Mouse (Mus musculus): ENCODE measurements around the gene Gins2. TPM values are rescaled to one million over a fixed set of nuclear protein-coding genes. Genes with fewer than 3 reads are reported as not detected.

Gene Gins2
- total and polyA plus RNA-seq, 2 experiments from 2014 or later = 5.3 to 9.6 TPM

DNA sequence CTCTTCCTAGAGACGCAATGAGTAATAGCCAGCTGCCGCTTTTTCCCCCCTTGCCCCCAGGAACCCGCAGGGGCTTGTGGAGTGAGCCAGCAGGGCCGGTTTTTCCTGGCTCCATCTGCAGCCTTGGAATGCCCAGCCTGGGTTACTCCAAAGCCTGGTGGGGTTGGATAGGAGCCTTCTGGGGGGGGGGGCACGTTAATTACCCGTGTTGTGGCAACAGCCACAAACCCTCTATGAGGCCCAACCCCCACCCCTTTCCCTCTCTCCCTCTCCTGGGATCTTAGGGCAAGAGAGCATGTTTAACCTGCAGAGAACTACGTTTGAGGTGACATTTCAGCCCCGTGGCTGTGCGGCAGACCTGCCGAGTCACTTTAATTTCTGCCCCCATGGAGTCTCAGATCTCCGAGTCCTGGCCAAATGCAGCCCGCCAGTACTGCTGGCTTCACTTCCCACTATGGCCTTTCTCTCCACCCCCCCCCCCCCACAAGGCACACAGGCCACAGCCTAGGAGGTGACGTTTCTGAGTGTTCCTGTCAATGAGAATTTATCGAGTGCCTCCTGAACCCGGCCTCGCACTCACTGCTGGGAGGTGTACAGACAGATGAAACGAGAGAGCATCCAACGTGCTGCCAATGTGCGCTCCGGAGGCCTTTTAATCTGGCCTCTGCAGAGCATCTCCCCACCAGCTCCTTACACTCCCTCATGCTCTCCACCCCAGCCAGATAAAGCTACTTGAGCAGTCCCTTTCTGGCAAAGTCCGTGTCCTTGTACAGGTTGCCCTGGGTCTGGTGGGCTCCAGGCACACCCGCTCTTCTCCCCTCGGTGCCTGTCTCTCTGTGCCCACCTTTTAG lies 49.1 kb downstream of the Gins2 start:
- DNase-seq = no peak
- H3K27ac ChIP-seq (ENCODE audit: low read depth, low read length) = peak overlapping the region; percentile 98
- peak overlapping the region; percentile 98 for H3K4me2 ChIP-seq (ENCODE audit: low read depth)
- WGBS = 27% methylated on average over 23 of the region's 23 CpGs
- no peak overlapping the region for H3K4me3 ChIP-seq (ENCODE audit: low read depth, low read length)
- ATAC-seq = no peak
- peak overlapping the region; percentile 76 for H3K9ac ChIP-seq
- H3K4me1 ChIP-seq (ENCODE audit: insufficient read depth) = peaks cover 24% of the 10 kb centered on the region
- no peaks in the 10 kb centered on the region for H3K9me3 ChIP-seq (ENCODE audit: low read length)
- H3K27me3 ChIP-seq (ENCODE audit: insufficient read depth, low read length) = no peaks in the 10 kb centered on the region
- H3K36me3 ChIP-seq (ENCODE audit: insufficient read depth) = no peaks in the 10 kb centered on the region
- no peak for TF ChIP-seq CTCF (IDR thresholded peaks at IDR 0.05; ENCODE audit: low read depth)

DNA sequence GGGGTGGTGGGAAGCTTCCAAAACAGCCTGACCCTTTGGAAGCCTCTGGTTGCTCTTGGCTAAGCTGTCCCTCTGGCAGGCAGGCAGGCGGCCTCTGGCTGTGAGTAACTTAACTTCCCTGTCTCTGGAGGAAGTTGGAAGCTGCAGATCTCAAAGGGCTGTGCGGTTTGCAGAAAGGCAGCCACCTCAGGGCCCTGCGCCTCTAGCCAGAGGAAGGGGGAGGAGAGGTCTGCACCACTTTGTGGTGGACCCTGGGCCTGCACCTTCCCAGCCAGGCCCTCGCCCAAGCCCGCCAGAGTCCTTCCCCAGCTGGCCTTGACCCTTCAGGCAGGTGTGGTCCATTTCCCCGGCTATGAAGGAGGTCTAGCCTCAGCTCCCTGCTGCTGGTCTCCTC lies 49.7 kb downstream of the Gins2 start:
- Histone ChIP-seq H3K36me3 (ENCODE audit: insufficient read depth) (no peaks in the 10 kb centered on the region), H3K27ac (ENCODE audit: low read depth, low read length) (peak overlapping the region; percentile 98), H3K9ac (peak overlapping the region; percentile 76; the same call in 1 of the 2 replicates), H3K4me3 (ENCODE audit: low read depth, low read length) (peak overlapping the region; percentile 64), H3K27me3 (ENCODE audit: insufficient read depth, low read length) (no peaks in the 10 kb centered on the region), H3K4me2 (ENCODE audit: low read depth) (peak overlapping the region; percentile 98), H3K9me3 (ENCODE audit: low read length) (no peaks in the 10 kb centered on the region), H3K4me1 (ENCODE audit: insufficient read depth) (peaks cover 24% of the 10 kb centered on the region)
- 39% methylated on average over 6 of the region's 6 CpGs for WGBS
- DNase-seq = no peak
- ATAC-seq = no peak
- TF ChIP-seq CTCF (IDR thresholded peaks at IDR 0.05; ENCODE audit: low read depth) = no peak

DNA sequence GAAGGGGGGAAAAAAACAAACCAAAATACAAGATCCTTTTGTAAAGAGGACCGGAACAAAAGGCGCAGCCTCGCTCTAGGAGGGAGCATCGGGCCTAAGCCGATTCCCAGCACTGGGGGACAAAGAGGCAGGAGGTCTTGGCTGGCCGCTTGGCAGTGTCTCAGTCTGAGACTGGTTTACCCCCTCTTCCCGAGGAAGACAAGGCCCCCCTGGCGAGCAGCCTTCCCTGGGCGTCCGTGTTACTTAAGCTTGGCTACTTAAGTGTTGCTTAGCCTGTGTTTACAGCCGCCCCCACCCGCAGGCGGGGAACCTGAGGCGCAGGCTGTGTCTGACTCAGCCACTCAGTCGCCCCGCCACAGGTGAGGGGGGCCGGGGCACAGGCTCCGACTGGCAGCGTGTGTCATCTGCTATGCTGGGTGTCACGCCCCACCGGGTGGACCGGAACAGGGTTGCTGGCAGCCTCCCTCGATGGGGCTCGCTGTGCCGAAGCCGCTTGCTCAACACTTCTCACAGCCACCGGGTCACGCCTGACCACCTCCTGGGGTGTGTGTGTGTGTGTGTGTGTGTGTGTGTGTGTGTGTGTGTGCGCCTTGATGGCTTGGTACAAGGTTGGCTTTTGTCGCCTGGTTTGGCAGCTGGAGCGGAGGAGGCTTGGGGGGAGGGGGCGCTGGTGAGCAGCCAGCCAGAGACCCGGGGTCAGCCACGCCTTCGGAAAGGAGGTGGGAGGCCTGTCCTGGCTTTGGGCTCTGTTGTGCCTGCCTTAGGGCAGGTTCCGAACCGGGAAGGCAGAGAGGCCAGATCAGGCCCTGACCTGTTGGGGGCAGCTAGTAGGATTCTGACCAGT lies 50.5 kb downstream of the Gins2 start:
- no peaks in the 10 kb centered on the region for H3K36me3 ChIP-seq (ENCODE audit: insufficient read depth)
- TF ChIP-seq CTCF (IDR thresholded peaks at IDR 0.05; ENCODE audit: low read depth) = peak; percentile 45; the same call in 1 of the 2 replicates
- H3K4me2 ChIP-seq (ENCODE audit: low read depth) = peak overlapping the region; percentile 98
- H3K27me3 ChIP-seq (ENCODE audit: insufficient read depth, low read length) = no peaks in the 10 kb centered on the region
- H3K9me3 ChIP-seq (ENCODE audit: low read length) = no peaks in the 10 kb centered on the region
- DNase-seq (peak; percentile 80), ATAC-seq (peak; percentile 47)
- peak overlapping the region; percentile 76 for H3K9ac ChIP-seq
- H3K27ac ChIP-seq (ENCODE audit: low read depth, low read length) = peak overlapping the region; percentile 98
- WGBS = 1% methylated on average over 37 of the region's 37 CpGs
- peaks cover 28% of the 10 kb centered on the region for H3K4me1 ChIP-seq (ENCODE audit: insufficient read depth)
- peak overlapping the region; percentile 64 for H3K4me3 ChIP-seq (ENCODE audit: low read depth, low read length)

DNA sequence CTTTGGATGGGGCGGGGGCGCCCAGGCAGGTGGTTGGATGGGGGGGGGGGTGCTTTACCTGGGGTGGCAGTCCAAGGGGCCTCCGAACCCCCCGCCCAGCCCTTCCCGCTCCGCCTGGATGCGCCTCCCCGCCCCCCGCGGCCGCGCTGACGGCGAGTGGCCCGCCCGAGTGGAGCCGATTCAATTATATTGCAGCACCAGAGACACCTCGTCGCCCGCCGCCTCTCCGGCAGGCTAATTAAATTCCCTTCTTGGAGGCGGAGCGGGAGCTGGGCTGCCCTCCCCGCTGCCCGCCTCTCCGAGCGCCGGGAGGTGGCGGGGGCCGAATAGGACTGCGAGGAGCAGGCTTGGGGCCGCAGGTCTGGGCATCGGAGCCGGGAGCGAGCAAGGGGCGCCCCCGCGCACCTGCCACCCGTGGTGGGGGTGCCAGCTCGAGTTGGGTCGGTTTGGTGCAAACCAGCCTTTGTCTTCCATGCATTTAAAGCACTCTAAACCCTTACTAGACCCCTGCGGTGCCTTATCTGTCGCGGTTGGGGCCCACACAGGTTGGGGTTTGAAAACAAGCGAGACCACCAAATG lies 51.2 kb downstream of the Gins2 start:
- H3K36me3 ChIP-seq (ENCODE audit: insufficient read depth) = no peaks in the 10 kb centered on the region
- no peaks in the 10 kb centered on the region for H3K9me3 ChIP-seq (ENCODE audit: low read length)
- WGBS = 0% methylated on average over 43 of the region's 46 CpGs
- DNase-seq (peak; percentile 84), ATAC-seq (peak; percentile 52)
- H3K4me1 ChIP-seq (ENCODE audit: insufficient read depth) = peaks cover 28% of the 10 kb centered on the region
- peak overlapping the region; percentile 76 for H3K9ac ChIP-seq
- peak; percentile 16; the same call in 1 of the 2 replicates for TF ChIP-seq CTCF (IDR thresholded peaks at IDR 0.05; ENCODE audit: low read depth)
- H3K27me3 ChIP-seq (ENCODE audit: insufficient read depth, low read length) = no peaks in the 10 kb centered on the region
- H3K27ac ChIP-seq (ENCODE audit: low read depth, low read length) = peak overlapping the region; percentile 98
- peak overlapping the region; percentile 98 for H3K4me2 ChIP-seq (ENCODE audit: low read depth)
- H3K4me3 ChIP-seq (ENCODE audit: low read depth, low read length) = peak overlapping the region; percentile 64

DNA sequence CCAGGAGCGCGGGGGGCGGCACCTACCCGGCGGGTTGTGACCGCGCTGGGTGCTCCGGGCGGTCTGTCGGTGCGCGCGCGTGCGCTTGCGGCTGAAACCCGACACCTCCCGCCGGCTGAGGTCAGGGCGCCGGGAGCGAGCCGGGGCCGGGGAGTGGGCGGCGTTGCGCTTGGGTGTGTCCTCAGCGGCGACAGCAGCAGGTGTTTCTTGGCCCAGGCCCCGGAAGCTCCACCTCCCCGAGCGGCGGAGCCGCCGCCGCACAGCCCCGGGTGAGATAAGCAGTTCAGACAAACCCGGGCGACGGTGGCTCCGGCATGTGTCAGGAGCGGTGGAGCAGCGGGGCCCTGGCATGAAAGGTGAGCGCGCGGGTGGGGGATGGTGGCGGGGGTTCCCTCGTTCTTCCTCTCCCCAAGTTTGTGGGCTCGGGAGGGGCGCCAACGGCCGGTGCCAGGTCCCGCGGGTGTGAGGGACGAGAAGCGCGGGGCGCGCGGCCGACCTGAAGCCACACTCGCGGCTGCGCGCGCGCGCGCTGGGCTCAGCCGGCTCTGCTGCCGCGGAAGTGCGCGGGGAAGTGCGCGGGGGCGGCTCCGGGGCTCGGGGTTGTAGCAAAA lies 51.8 kb downstream of the Gins2 start:
- peak; percentile 80 for DNase-seq
- under 1% methylated on average over 74 of the region's 79 CpGs for WGBS

More for the DNA sequence above, 51.8 kb downstream of the Gins2 start:
- Histone ChIP-seq H3K4me2 (ENCODE audit: low read depth) (peak overlapping the region; percentile 98), H3K36me3 (ENCODE audit: insufficient read depth) (no peaks in the 10 kb centered on the region), H3K27ac (ENCODE audit: low read depth, low read length) (peak overlapping the region; percentile 98), H3K27me3 (ENCODE audit: insufficient read depth, low read length) (no peaks in the 10 kb centered on the region), H3K9ac (peak overlapping the region; percentile 76), H3K9me3 (ENCODE audit: low read length) (no peaks in the 10 kb centered on the region), H3K4me3 (ENCODE audit: low read depth, low read length) (peak overlapping the region; percentile 64), H3K4me1 (ENCODE audit: insufficient read depth) (peaks cover 26% of the 10 kb centered on the region)
- peak; percentile 19; the same call in 1 of the 2 replicates for ATAC-seq
- no peak for TF ChIP-seq CTCF (IDR thresholded peaks at IDR 0.05; ENCODE audit: low read depth)
